Mouse (Mus musculus): ENCODE results near the gene March2.

GRCm38 (mm10) chr17:33703091-33703490 lies 15.4 kb downstream of the March2 start:
- TF ChIP-seq POLR2A (IDR thresholded peaks at IDR 0.05; ENCODE audit: insufficient read depth, low read length) (no peak), CTCF (IDR thresholded peaks at IDR 0.05; ENCODE audit: low read depth, low read length) (no peak), EP300 (IDR thresholded peaks at IDR 0.05; ENCODE audit: insufficient read depth, low read depth, low read length) (no peak)
